Mouse (Mus musculus): ENCODE data around the gene Tnnt3.

The Tnnt3 gene

DNA sequence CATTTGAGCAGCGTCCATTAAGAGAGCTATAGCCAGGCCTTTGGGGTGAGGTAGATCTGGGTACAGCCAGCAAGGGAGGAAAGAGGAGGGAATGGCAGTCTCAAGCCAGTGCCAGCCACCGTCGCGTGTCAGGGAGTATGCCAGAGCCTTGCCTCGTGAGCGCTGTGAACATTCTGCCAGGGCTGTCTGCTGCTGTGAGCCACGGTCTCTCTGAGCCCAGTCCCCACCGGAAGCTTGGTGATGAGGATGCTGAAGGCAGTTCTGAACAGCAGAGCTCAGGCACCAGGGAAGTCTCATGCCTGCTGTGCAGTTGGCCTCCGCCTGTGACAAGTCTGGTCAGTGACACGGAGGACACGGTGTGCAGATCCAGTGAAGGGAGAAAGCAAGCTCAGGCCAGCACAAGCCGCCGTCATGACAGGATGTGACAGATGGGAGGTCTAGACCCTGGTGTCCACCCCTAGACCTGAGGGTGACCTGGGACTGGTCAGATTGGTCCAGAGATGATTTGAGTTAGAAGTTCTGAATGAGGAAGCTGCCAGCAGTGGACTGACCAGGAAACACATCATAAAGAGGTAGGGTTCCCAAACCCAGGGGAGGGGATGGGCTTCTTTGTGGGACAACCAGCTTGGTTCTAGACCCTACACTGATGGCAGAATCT is 21.7 kb upstream of the Tnnt3 start:
- in situ Hi-C loops (cut with MboI, MseI), result no loop called here

DNA sequence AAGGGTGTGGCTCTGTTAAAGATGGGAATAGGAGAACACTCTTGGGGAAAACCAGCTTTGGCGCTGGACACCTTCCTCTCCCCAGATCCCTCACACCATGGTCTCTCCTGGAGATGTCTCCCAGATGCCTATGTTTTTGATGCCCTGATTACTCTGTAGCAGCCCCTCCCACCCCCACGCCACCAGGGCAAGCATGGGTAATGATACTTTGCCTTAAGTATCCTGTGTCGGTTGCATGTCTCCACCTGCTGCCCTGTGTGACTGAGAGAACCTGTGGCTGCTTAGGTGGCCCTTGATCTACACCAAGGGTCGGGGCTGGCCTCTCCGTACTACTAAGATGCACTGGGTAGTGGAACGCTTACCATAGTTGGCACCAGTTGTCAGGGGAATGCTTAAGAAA is 20.6 kb upstream of the Tnnt3 start:
- in situ Hi-C loops (cut with MboI, MseI), result no loop called here

DNA sequence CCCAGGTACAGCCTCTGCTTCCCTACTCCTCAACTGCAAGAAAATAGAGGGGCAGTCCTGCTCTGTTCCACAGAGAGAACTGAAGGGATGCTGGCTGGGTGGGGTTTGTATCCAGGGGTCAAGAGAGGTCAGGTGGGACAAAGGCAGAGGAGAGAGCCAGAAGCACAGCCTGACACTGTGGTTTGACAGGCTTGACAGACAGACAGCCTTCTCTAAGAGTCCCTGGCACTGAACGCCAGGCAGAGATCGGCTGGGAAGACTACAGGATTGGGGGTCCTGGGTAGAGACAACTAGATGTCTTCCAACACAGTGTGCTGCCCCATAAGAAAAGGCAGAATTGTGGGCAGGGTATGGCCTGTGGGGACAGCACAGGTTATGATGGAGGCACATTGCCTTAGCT is 20.1 kb upstream of the Tnnt3 start:
- in situ Hi-C loops (cut with MboI, MseI), result no loop called here

DNA sequence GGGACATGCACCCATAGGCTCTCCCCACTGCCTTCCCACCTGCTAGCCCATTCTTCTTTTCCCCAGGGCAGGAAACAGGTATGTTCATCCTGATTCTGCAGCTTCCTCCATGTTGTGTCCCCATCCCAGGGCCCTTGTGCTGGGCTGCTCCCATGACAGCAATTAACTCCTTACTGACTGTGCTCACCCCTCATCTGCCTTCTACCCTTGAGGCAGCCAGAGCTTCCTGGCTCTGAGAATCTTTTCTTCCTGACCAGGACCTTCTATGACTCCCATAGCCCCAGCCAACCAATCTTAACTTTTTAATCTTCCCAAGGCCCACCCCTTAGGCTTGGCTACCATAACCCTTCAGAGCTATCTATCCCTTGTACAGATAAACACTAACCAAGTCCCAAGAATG is 19.3 kb upstream of the Tnnt3 start:
- in situ Hi-C loops (cut with MboI, MseI), result no loop called here

GRCm38 (mm10) chr7:142479886-142480285 is 18.8 kb upstream of the Tnnt3 start:
- in situ Hi-C loops (cut with MboI, MseI), result no loop called here

GRCm38 (mm10) chr7:142480661-142481060 is 18.0 kb upstream of the Tnnt3 start:
- in situ Hi-C loops (cut with MboI, MseI), result no loop called here

DNA sequence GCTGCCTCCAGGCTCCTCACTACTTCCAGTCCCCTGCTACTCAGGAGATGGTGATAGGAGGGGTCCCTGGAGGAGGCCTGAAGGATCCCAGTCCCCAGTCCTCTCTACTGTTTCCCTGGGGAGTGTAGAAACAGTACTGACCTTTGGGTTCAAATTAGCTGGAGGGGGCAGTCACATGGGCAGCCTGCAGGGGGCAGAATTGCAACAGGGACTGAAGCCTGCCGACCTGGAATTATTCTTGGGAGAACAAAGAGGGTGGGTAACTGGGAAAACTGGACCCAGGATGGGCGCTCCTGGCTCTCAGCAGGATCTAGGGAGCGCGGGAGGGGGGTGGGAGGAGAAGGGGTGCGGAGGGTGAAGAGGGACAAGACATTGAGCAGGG is 17.5 kb upstream of the Tnnt3 start:
- in situ Hi-C loops (cut with MboI, MseI), result no loop called here

DNA sequence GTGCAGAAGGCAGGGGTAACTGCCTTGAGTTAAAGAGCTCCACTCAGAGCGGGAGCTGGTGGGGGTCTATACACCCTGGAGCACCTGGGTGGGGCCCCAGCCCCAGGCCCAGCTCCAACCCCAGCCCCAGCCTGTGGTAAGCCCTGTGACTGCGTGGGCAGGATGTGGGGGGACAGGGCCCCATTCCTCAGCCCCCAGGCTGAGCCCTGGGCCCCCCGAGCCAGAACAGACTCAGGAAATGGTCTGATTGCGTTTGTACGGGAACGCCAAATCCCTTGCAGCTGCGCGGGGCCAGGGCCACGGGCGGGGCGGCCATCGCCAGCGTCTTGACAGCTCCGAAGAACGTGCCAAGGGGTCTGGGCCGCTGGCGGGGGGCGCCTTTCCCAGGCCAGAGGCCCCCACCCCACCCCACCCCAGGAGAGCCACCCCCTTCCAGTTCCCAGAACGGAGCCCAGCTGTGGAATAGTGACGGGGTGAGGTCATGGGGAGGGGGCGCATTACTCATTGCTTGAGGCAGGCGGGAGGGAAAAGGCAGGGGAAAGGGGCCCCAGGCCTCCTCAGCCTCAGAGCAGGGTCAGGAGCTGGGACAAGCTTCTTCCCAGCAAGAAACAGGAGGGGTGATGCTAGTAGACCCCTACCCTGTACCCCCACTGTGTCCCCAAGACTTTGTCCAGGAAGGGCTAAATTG is 16.9 kb upstream of the Tnnt3 start:
- in situ Hi-C loops (cut with MboI, MseI), result no loop called here

GRCm38 (mm10) chr7:142482256-142482609 is 16.4 kb upstream of the Tnnt3 start:
- in situ Hi-C loops (cut with MboI, MseI), result no loop called here

- in situ Hi-C loops (cut with MboI, MseI), result no loop called here
These were observed 15.5 kb upstream of the Tnnt3 start for GRCm38 (mm10) chr7:142483136-142483535.

DNA sequence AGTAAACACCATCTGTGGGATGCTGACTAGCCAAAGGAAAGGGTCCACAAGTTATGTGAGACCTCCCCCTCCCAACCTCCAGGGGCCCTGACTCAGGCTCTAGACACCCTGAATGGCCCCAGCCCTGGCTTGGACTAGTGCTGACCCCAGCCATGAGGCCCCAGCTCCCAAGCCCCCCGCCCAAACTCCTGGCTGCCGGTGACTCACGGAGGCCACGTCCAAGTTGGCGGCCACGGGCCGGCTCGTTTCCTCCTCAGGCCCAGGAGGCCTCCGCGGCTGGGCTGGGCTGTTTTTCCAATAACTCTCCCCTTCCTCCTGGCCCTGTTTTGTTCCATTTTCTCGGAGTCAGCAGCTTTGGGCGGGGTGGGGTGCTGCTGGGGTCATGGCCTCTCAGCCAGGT is 13.9 kb upstream of the Tnnt3 start:
- in situ Hi-C loops (cut with MboI, MseI), result no loop called here

GRCm38 (mm10) chr7:142486751-142487162 is 11.9 kb upstream of the Tnnt3 start:
- in situ Hi-C loops (cut with MboI, MseI), result no loop called here

- in situ Hi-C loops (cut with MboI, MseI), result no loop called here
These were observed 11.2 kb upstream of the Tnnt3 start for GRCm38 (mm10) chr7:142487341-142487859.

GRCm38 (mm10) chr7:142488053-142488452 is 10.6 kb upstream of the Tnnt3 start:
- in situ Hi-C loops (cut with MboI, MseI), result no loop called here

GRCm38 (mm10) chr7:142493535-142493934 is 5.1 kb upstream of the Tnnt3 start:
- in situ Hi-C loops (cut with MboI, MseI), result no loop called here

DNA sequence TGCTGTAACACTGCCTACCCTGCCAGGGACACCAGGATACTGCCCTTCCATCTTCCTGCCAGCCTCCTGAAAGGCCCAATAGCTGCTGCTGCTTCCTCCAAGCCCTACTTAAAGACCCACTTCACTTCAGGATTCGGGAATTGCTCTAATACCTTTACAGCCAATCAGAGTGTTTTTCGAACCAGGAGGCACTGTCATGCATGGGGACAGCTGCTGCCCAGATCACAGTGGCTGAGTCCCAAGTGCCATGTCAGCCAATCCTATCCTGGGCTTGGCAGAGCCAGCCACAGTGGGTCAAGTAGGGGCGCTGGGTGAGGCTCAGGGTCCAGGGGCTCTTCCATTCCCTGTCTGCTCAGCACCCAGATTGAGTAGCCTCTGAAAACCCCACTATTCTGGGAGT is 2.5 kb upstream of the Tnnt3 start:
- in situ Hi-C loops (cut with MboI, MseI), result no loop called here

DNA sequence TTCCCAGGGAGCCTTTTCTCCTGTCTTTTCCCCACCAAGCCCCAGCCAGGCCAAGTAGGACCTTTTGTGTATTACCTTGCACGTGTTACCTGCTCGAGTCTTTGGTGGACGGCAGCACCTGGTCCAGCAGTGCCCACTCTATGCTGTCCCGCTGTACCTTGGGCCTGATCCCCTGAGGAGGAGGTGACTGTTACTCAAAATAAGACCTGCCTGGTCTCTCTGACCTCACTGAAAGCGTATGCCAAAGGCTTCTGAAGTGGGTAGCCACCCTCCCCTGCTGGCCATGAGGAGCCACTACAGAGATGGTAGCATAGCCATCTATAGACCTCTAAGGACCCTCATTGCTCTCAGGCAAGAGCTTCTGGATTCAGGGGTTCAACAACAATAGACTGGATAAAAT is 1.8 kb upstream of the Tnnt3 start:
- in situ Hi-C loops (cut with MboI, MseI), result no loop called here

- in situ Hi-C loops (cut with MboI, MseI), result no loop called here
These were observed 861 bp upstream of the Tnnt3 start for GRCm38 (mm10) chr7:142497775-142498174.

- in situ Hi-C loops (cut with MboI, MseI), result no loop called here
These were observed 530 bp downstream of the Tnnt3 start for GRCm38 (mm10) chr7:142499010-142499721.

GRCm38 (mm10) chr7:142500032-142500431 is 1.4 kb downstream of the Tnnt3 start:
- in situ Hi-C loops (cut with MboI, MseI), result no loop called here

DNA sequence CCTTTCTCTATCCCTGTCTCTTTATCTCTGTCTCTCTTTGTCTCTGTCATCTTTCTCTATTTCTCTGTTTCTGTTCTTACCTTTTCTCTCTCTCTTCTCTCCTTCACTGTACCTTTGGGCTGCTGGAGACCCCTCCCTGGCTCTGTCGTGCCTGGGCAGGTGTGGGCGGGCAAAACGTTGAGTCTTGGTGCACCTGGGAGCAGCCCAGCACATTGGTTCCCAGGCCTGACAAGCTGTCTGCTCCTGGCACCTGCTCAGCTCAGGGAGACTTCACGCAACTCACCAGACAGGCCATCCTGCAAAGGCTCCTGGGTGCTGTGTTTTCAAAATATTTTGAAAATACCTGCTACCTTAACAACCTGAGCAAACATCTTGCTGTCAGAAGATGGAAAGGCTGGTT is 4.6 kb downstream of the Tnnt3 start:
- in situ Hi-C loops (cut with MboI, MseI), result no loop called here

GRCm38 (mm10) chr7:142505942-142506341 is 7.3 kb downstream of the Tnnt3 start:
- in situ Hi-C loops (cut with MboI, MseI), result no loop called here

DNA sequence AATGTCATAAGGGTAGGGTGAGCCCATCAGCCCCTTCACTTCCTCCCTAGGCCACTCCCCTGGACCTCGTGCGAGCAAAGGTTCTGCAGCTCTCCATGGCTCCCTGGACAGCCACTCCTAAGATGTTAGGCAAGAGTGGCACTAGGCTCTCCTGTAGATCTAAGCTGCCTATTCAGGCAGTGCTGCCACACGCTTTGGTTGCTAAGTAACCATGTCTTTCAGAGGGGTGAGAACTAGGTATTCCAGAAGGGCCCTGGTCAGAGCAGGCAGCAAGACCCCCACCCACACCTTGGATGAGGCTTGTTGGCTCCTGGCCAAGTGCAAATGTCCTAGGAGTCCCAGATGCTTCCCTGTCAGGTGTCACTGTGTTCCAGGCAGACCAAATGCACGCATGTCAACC is 7.9 kb downstream of the Tnnt3 start:
- in situ Hi-C loops (cut with MboI, MseI), result no loop called here
